Mouse (Mus musculus) C2C12 (cell line): ENCODE measurements at regions not wholly inside any gene's neighbourhood (a gene's known extent, or its start where the extent isn't known, plus 50 kb on each side); places are given as distances from the start of the nearest gene placed in this dataset.
A peak's percentile ranks its signal among the peaks of the same experiment; 100 is the strongest.

Source experiments
- CEBPB ChIP-seq: IDR thresholded peaks from one replicate; pipeline ENCODE4 v1.6.1; 2011; ENCODE audit warnings: low read depth, mild to moderate bottlenecking, control low read depth, moderate library complexity
- CTCF ChIP-seq: IDR thresholded peaks from one replicate; pipeline ENCODE4 v1.5.1; 2011; ENCODE audit not compliant: control insufficient read depth, insufficient read depth, insufficient read length
- FOSL1 ChIP-seq: IDR thresholded peaks from one replicate; pipeline ENCODE4 v1.8.0; 2011; ENCODE audit warnings: mild to moderate bottlenecking, low read length; ENCODE audit not compliant: poor library complexity, insufficient read depth, severe bottlenecking
- MAX ChIP-seq: IDR thresholded peaks from one replicate; pipeline ENCODE4 v1.6.1; 2011; ENCODE audit warnings: mild to moderate bottlenecking, control low read depth
- MYOD1 ChIP-seq: IDR thresholded peaks from one replicate; pipeline ENCODE4 v1.6.1; 2011; ENCODE audit warnings: low read depth; ENCODE audit not compliant: control insufficient read depth, insufficient read length
- MYOG ChIP-seq: IDR thresholded peaks from one replicate; pipeline ENCODE4 v1.6.1; 2011; ENCODE audit not compliant: control insufficient read depth, insufficient read length; ENCODE audit errors: extremely low read depth
- USF1 ChIP-seq: IDR thresholded peaks from one replicate; pipeline ENCODE4 v1.6.1; 2011; ENCODE audit warnings: low read depth, mild to moderate bottlenecking, control low read depth, moderate library complexity

DNA sequence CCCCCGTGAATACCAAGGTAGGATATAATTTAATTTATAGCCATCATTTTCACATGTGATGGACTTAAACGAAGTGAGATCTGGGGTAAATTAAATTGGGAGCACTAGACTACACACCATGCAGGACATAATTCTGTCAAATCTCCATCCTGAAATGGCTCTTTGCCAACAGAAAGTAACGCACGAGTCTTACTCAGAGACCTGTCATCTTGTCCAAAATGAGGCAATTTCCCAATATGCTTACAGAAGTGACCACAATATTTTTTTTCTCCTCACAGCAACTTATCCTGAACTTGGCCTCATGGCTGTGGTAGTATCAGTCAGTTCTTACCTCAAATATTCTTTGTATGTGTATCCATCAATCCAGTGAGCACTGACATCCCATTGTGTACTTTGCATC, 955.2 kb downstream of the Gsdmc2 start:
- TF ChIP-seq CTCF (no peak), USF1 (no peak), FOSL1 (peak; percentile 86), MYOG (no peak), MAX (peak; percentile 59), MYOD1 (no peak), CEBPB (peak; percentile 97)
